Mouse (Mus musculus): ENCODE measurements around the gene Sh3d21.

Gene Sh3d21

GRCm38 (mm10) chr4:126148161-126148961, 14.9 kb downstream of the Sh3d21 start:
- no peak for ATAC-seq (ENCODE audit: insufficient number of reproducible peaks, low FRiP score, low TSS enrichment)

GRCm38 (mm10) chr4:126147533-126148160, 15.6 kb downstream of the Sh3d21 start, which contains the start of gene Eva1b:
Gene Eva1b, plus strand, starts transcription at chr4:126147744.
- no peak for ATAC-seq (ENCODE audit: insufficient number of reproducible peaks, low FRiP score, low TSS enrichment)

GRCm38 (mm10) chr4:126146974-126147532, 16.2 kb downstream of the Sh3d21 start:
- ATAC-seq (ENCODE audit: insufficient number of reproducible peaks, low FRiP score, low TSS enrichment), result no peak

- ATAC-seq (ENCODE audit: insufficient number of reproducible peaks, low FRiP score, low TSS enrichment), result no peak
These were observed 17.9 kb downstream of the Sh3d21 start for GRCm38 (mm10) chr4:126145396-126145795.

- ATAC-seq (ENCODE audit: insufficient number of reproducible peaks, low FRiP score, low TSS enrichment), result no peak
These were observed 22.3 kb downstream of the Sh3d21 start for GRCm38 (mm10) chr4:126141021-126141420.

GRCm38 (mm10) chr4:126137773-126138172, 25.5 kb downstream of the Sh3d21 start:
- ATAC-seq (ENCODE audit: insufficient number of reproducible peaks, low FRiP score, low TSS enrichment), result no peak

GRCm38 (mm10) chr4:126134639-126135038, 28.7 kb downstream of the Sh3d21 start:
- no peak for ATAC-seq (ENCODE audit: insufficient number of reproducible peaks, low FRiP score, low TSS enrichment)

- ATAC-seq (ENCODE audit: insufficient number of reproducible peaks, low FRiP score, low TSS enrichment), result no peak
These were observed 29.1 kb downstream of the Sh3d21 start for GRCm38 (mm10) chr4:126134236-126134635.

- no peak for ATAC-seq (ENCODE audit: insufficient number of reproducible peaks, low FRiP score, low TSS enrichment)
These were observed 30.5 kb downstream of the Sh3d21 start for GRCm38 (mm10) chr4:126132636-126133264.

GRCm38 (mm10) chr4:126131290-126132121, 31.8 kb downstream of the Sh3d21 start:
- ATAC-seq (ENCODE audit: insufficient number of reproducible peaks, low FRiP score, low TSS enrichment), result no peak

- no peak for ATAC-seq (ENCODE audit: insufficient number of reproducible peaks, low FRiP score, low TSS enrichment)
These were observed 32.8 kb downstream of the Sh3d21 start for GRCm38 (mm10) chr4:126130502-126130901.

GRCm38 (mm10) chr4:126123309-126124040, 39.8 kb downstream of the Sh3d21 start:
- no peak for ATAC-seq (ENCODE audit: insufficient number of reproducible peaks, low FRiP score, low TSS enrichment)

GRCm38 (mm10) chr4:126120506-126120905, 42.8 kb downstream of the Sh3d21 start:
- ATAC-seq (ENCODE audit: insufficient number of reproducible peaks, low FRiP score, low TSS enrichment), result no peak

- peak; percentile 47; the same call in 1 of the 2 replicates for ATAC-seq (ENCODE audit: insufficient number of reproducible peaks, low FRiP score, low TSS enrichment)
These were observed 43.2 kb downstream of the Sh3d21 start for GRCm38 (mm10) chr4:126120052-126120451.

- 0 out of 2 replicates have a peak, but pooled peaks have one; percentile 9 for ATAC-seq (ENCODE audit: insufficient number of reproducible peaks, low FRiP score, low TSS enrichment)
These were observed 44.2 kb downstream of the Sh3d21 start for GRCm38 (mm10) chr4:126119051-126119450.

- ATAC-seq (ENCODE audit: insufficient number of reproducible peaks, low FRiP score, low TSS enrichment), result peak; percentile 36; the same call in 1 of the 2 replicates
These were observed 44.6 kb downstream of the Sh3d21 start for GRCm38 (mm10) chr4:126118651-126119050.

GRCm38 (mm10) chr4:126117116-126117515, 46.2 kb downstream of the Sh3d21 start:
- no peak for ATAC-seq (ENCODE audit: insufficient number of reproducible peaks, low FRiP score, low TSS enrichment)

- no peak for ATAC-seq (ENCODE audit: insufficient number of reproducible peaks, low FRiP score, low TSS enrichment)
These were observed 47.3 kb downstream of the Sh3d21 start for GRCm38 (mm10) chr4:126115871-126116521.

GRCm38 (mm10) chr4:126115411-126115810, 47.9 kb downstream of the Sh3d21 start:
- no peak for ATAC-seq (ENCODE audit: insufficient number of reproducible peaks, low FRiP score, low TSS enrichment)

Data from cerebellum, adult (tissue).